Comparison of ENCODE assay signal across 8 mouse cellular contexts in genomic region chr9:110296867-110297627, GRCm38 (mm10). TPM values are rescaled to one million over a fixed set of nuclear protein-coding genes. Genes with fewer than 3 reads are reported as not detected.
DNase-seq lines count a peak whose midpoint lies in the region; ATAC-seq and TF ChIP-seq lines count a peak whose summit lies in the region.

No protein-coding gene starts in this region.

- peak; percentile 44 for DNase-seq in Patski (ENCODE audit: low read depth, low spot score)
- peak; percentile 90 to 94 for DNase-seq in cerebellum, postnatal 10 days
- peak; percentile 86 for DNase-seq in frontal cortex, postnatal 25 days (ENCODE audit: low spot score in 2 of 2)
- peak; percentile 93 for DNase-seq in hindbrain, postnatal 0 days (ENCODE audit: low spot score)
- peak; percentile 82 for DNase-seq in left cerebral cortex, adult 11 months (ENCODE audit: low spot score)
- DNase-seq in right cerebral cortex, adult 2 months (ENCODE audit: low spot score in 2 of 2), result peak; percentile 89 to 94
- peak; percentile 28 for DNase-seq in urinary bladder, postnatal 10 days (ENCODE audit: low spot score)

- H3K36me3 ChIP-seq in hindbrain, postnatal 0 days (ENCODE audit: insufficient read depth, low read length), result no peaks in the 10 kb centered on the region

- H3K9ac ChIP-seq in hindbrain, postnatal 0 days (replicated peaks; ENCODE audit: low read length), result no peak overlapping the region

- H3K9me3 ChIP-seq in hindbrain, postnatal 0 days (ENCODE audit: low read length), result no peaks in the 10 kb centered on the region

- H3K4me3 ChIP-seq in hindbrain, postnatal 0 days (ENCODE audit: low read length), result no peak overlapping the region

- H3K4me2 ChIP-seq in hindbrain, postnatal 0 days (ENCODE audit: low read depth, low read length), result no peak overlapping the region

- 0 out of 2 replicates have a peak overlapping the region, but pooled peaks have one; percentile 34 for H3K27ac ChIP-seq in hindbrain, postnatal 0 days

- peak; percentile 39 for ATAC-seq in Patski
- ATAC-seq in hindbrain, postnatal 0 days, result peak; percentile 80
- ATAC-seq in megakaryocyte progenitor cell, adult 5-6 weeks (replicated peaks; ENCODE audit: poor library complexity), result peak; percentile 99

- H3K4me1 ChIP-seq in hindbrain, postnatal 0 days (ENCODE audit: insufficient read depth, low read length), result no peaks in the 10 kb centered on the region

- under 1% methylated on average over 5 of the region's 5 CpGs for whole genome bisulfite sequencing in hindbrain, postnatal 0 days

- no peaks in the 10 kb centered on the region for H3K27me3 ChIP-seq in Patski
- no peaks in the 10 kb centered on the region for H3K27me3 ChIP-seq in hindbrain, postnatal 0 days (ENCODE audit: insufficient read depth, low read length)

- in situ Hi-C loops in Patski (cut with MboI; ENCODE audit: low pct_unique_long_range_greater_than_20kb), result no loop called here

- POLR2A ChIA-PET in Patski (lab: Charles Lee), result no interaction called here

- peak; percentile 91 for TF ChIP-seq CTCF in Patski (IDR thresholded peaks at IDR 0.05)
- TF ChIP-seq CTCF in hindbrain, postnatal 0 days (IDR thresholded peaks at IDR 0.05; ENCODE audit: low read depth), result peak; percentile 97

- CTCF ChIA-PET in Patski (lab: Charles Lee), result interaction anchor here (0.5 to 1.9 kb wide), 12 partner anchors 9 to 405 kb away, joined by 3 to 6 read pairs (median 4); no protein-coding TSS in a partner anchor

RNA-seq across cellular contexts. Expression of gene Elp6, which starts 7.9 kb away (rescaled TPM):
- polyA plus RNA-seq in Patski (2021), result 18.4 TPM
- 27.6 and 30.9 TPM in 2 replicates for total RNA-seq in hindbrain, postnatal 0 days (2014; rRNA removed)
- 30.0 and 31.1 TPM in 2 replicates for polyA plus RNA-seq in hindbrain, postnatal 0 days (2015; fragmentation: Nextera tagmentation; extraction: Ambion mirVana)
- total RNA-seq in megakaryocyte progenitor cell, adult 5-6 weeks (2015), result 9.9 and 12.1 TPM in 2 replicates
- total RNA-seq in megakaryocyte progenitor cell, adult 5-6 weeks (2017), result 9.3 and 9.4 TPM in 2 replicates

RNA-seq across cellular contexts. Expression of gene Scap, which starts 36.0 kb away (rescaled TPM):
- 54.7 TPM for polyA plus RNA-seq in Patski (2021)
- 162 and 168 TPM in 2 replicates for total RNA-seq in hindbrain, postnatal 0 days (2014; rRNA removed)
- 48.6 and 50.9 TPM in 2 replicates for polyA plus RNA-seq in hindbrain, postnatal 0 days (2015; fragmentation: Nextera tagmentation; extraction: Ambion mirVana)
- 26.1 and 33.6 TPM in 2 replicates for total RNA-seq in megakaryocyte progenitor cell, adult 5-6 weeks (2015)
- total RNA-seq in megakaryocyte progenitor cell, adult 5-6 weeks (2017), result 22.1 and 29.4 TPM in 2 replicates

RNA-seq across cellular contexts. Expression of gene Cspg5, which starts 53.5 kb away (rescaled TPM):
- 0.41 TPM for polyA plus RNA-seq in Patski (2021)
- total RNA-seq in hindbrain, postnatal 0 days (2014; rRNA removed), result 412 and 470 TPM in 2 replicates
- 261 and 266 TPM in 2 replicates for polyA plus RNA-seq in hindbrain, postnatal 0 days (2015; fragmentation: Nextera tagmentation; extraction: Ambion mirVana)
- total RNA-seq in megakaryocyte progenitor cell, adult 5-6 weeks (2015), result 0.05 and 0.07 TPM in 2 replicates
- 0.03 and 0.75 TPM in 2 replicates for total RNA-seq in megakaryocyte progenitor cell, adult 5-6 weeks (2017)

Comparison
In these comparisons a context has a peak if more than half of its experiments do, and no peak if none do; other contexts are left out.
1. ATAC-seq: peak in every context shown above with its lines; median percentile 99 in megakaryocyte progenitor cell, adult 5-6 weeks; 80 in hindbrain, postnatal 0 days; 39 in Patski.
2. DNase-seq: peak in every context shown above with its lines; median percentile 93 in hindbrain, postnatal 0 days; 92 in cerebellum, postnatal 10 days; 92 in right cerebral cortex, adult 2 months; 86 in frontal cortex, postnatal 25 days; 82 in left cerebral cortex, adult 11 months; 44 in Patski; 28 in urinary bladder, postnatal 10 days.
3. RNA of gene Cspg5, which starts 53.5 kb away (total RNA-seq): 412 to 470 TPM in hindbrain, postnatal 0 days; 0.03 to 0.75 TPM in megakaryocyte progenitor cell, adult 5-6 weeks; every median in the first group is over 100 times any median in the second.